Mouse (Mus musculus) stomach, postnatal 0 days (tissue): ENCODE measurements at regions not wholly inside any gene's neighbourhood (a gene's known extent, or its start where the extent isn't known, plus 50 kb on each side); places are given as distances from the start of the nearest gene placed in this dataset.

Experiments used
- CTCF ChIP-seq: IDR thresholded peaks from 2 replicates; pipeline ENCODE4 v1.5.1; 2016; ENCODE audit warnings: antibody characterized with exemption, low read depth, mild to moderate bottlenecking, moderate library complexity
- EP300 ChIP-seq: optimal IDR thresholded peaks from 2 replicates; pipeline ENCODE3; 2016; ENCODE audit warnings: antibody characterized with exemption

DNA sequence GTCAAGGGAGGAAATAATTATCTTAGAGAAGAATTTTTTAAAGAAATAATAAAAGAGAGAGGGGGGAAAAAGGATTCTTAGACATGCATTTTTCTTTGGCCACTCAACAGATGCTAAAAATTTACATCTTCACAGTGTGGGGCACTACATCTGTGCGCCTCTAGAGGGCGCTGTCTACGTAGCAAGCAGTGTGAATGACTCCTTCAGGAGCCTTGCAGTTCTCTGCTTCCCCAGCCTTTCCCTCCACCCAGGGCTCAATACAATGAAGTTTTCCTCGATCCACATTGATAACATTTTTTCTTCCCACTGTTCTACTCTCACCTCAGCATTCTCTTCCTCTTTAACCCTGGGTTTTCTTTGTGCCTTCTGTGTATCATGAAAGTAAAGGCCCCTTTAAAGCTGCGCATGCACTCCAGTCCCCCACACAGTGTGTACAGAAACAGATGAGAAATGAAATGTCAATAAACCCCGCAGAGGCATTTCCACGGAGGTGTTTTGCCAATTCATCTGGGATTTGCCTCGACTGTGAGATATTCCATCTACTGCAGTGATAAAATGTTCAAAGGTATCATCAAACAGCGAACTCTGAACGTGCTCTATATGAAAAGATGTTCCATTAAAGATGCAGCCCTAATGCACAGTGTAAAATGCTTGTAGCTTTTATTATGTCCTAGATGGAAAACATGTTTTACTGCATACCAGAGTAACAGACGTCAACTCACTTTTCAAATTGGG lies 181.2 kb downstream of the Rdh14 start:
- TF ChIP-seq CTCF (peak; percentile 67), EP300 (no peak)
